Mouse (Mus musculus) C2C12 (cell line): ENCODE data around the gene Hspa1a. TPM values are rescaled to one million over a fixed set of nuclear protein-coding genes. Genes with fewer than 3 reads are reported as not detected.

ENCODE experiments used
- H3K27me3 ChIP-seq: one replicate; pipeline ENCODE4 v1.6.1; 2011; ENCODE audit not compliant: control insufficient read depth, insufficient read depth, insufficient read length
- H3K36me3 ChIP-seq: one replicate; pipeline ENCODE4 v1.6.1; 2011; ENCODE audit not compliant: control insufficient read depth, insufficient read depth
- H3K4me3 ChIP-seq: one replicate; pipeline ENCODE4 v1.5.1; 2011; ENCODE audit warnings: mild to moderate bottlenecking, control low read depth; ENCODE audit not compliant: poor library complexity, insufficient read depth, severe bottlenecking
- H3K79me2 ChIP-seq: one replicate; pipeline ENCODE4 v1.6.1; 2011; ENCODE audit not compliant: control insufficient read depth, insufficient read depth
- H3K79me3 ChIP-seq: one replicate; pipeline ENCODE4 v1.6.1; 2011; ENCODE audit warnings: low read depth, control low read depth
- H3ac ChIP-seq: one replicate; pipeline ENCODE3; 2011; ENCODE audit warnings: low read depth; ENCODE audit not compliant: control insufficient read depth, insufficient read length
- CEBPB ChIP-seq: IDR thresholded peaks from one replicate; pipeline ENCODE4 v1.6.1; 2011; ENCODE audit warnings: low read depth, mild to moderate bottlenecking, control low read depth, moderate library complexity
- CTCF ChIP-seq: IDR thresholded peaks from one replicate; pipeline ENCODE4 v1.5.1; 2011; ENCODE audit not compliant: control insufficient read depth, insufficient read depth, insufficient read length
- FOSL1 ChIP-seq: IDR thresholded peaks from one replicate; pipeline ENCODE4 v1.8.0; 2011; ENCODE audit warnings: mild to moderate bottlenecking, low read length; ENCODE audit not compliant: poor library complexity, insufficient read depth, severe bottlenecking
- MAX ChIP-seq: IDR thresholded peaks from one replicate; pipeline ENCODE4 v1.6.1; 2011; ENCODE audit warnings: mild to moderate bottlenecking, control low read depth
- MYOD1 ChIP-seq: IDR thresholded peaks from one replicate; pipeline ENCODE4 v1.6.1; 2011; ENCODE audit warnings: low read depth; ENCODE audit not compliant: control insufficient read depth, insufficient read length
- MYOG ChIP-seq: IDR thresholded peaks from one replicate; pipeline ENCODE4 v1.6.1; 2011; ENCODE audit not compliant: control insufficient read depth, insufficient read length; ENCODE audit errors: extremely low read depth
- USF1 ChIP-seq: IDR thresholded peaks from one replicate; pipeline ENCODE4 v1.6.1; 2011; ENCODE audit warnings: low read depth, mild to moderate bottlenecking, control low read depth, moderate library complexity
- polyA plus RNA-seq: library from polyadenylated mRNA; unstranded; fragments of >200 nt; fragmentation: generic; extraction: Trizol; gene quantifications from one replicate; pipeline ENCODE4 v1.2.1, GENCODE M21; 2012; ENCODE audit warnings: missing spikeins

The Hspa1a gene
- polyA plus RNA-seq, 1 experiment, result 1.8 TPM

- TF ChIP-seq USF1 (no peak), CTCF (no peak), MAX (no peak), MYOD1 (no peak), FOSL1 (no peak), CEBPB (no peak), MYOG (no peak)
- Histone ChIP-seq H3K4me3 (no peak overlapping the region), H3K79me2 (no peaks in the 10 kb centered on the region), H3ac (no peak overlapping the region), H3K27me3 (no peaks in the 10 kb centered on the region), H3K36me3 (no peaks in the 10 kb centered on the region), H3K79me3 (no peaks in the 10 kb centered on the region)
Observed at GRCm38 (mm10) chr17:34924258-34924657, 47.7 kb downstream of the Hspa1a start.

- TF ChIP-seq CTCF (no peak), MYOD1 (no peak), MAX (no peak), USF1 (no peak), MYOG (no peak), CEBPB (no peak), FOSL1 (no peak)
- Histone ChIP-seq H3K79me2 (no peaks in the 10 kb centered on the region), H3K79me3 (no peaks in the 10 kb centered on the region), H3K36me3 (no peaks in the 10 kb centered on the region), H3K4me3 (no peak overlapping the region), H3ac (no peak overlapping the region), H3K27me3 (no peaks in the 10 kb centered on the region)
Observed at GRCm38 (mm10) chr17:34922939-34923338, 49.0 kb downstream of the Hspa1a start.

Other genes starting within 250 kb of the Hspa1a start
- gene C4b, start 228.3 kb downstream of the Hspa1a start, polyA plus RNA-seq, result not detected
- not detected for gene Cyp21a1, start 167.6 kb downstream of the Hspa1a start, polyA plus RNA-seq
- 35.9 TPM for gene Stk19, start 135.2 kb downstream of the Hspa1a start, polyA plus RNA-seq
- 27.2 TPM for gene Dxo, start 135.1 kb downstream of the Hspa1a start, polyA plus RNA-seq
- gene Skiv2l, start 121.9 kb downstream of the Hspa1a start, polyA plus RNA-seq, result 28.1 TPM
- 75.1 TPM for gene Nelfe, start 121.8 kb downstream of the Hspa1a start, polyA plus RNA-seq
- gene Cfb, start 109.6 kb downstream of the Hspa1a start, polyA plus RNA-seq, result 0.28 TPM
- 15.2 TPM for gene Zbtb12, start 92.7 kb downstream of the Hspa1a start, polyA plus RNA-seq
- gene Gm20547, start 90.1 kb downstream of the Hspa1a start, polyA plus RNA-seq, result not detected
- 0.32 TPM for gene C2, start 73.9 kb downstream of the Hspa1a start, polyA plus RNA-seq
- gene Ehmt2, start 73.7 kb downstream of the Hspa1a start, polyA plus RNA-seq, result 106 TPM
- 0.06 TPM for gene Slc44a4, start 57.7 kb downstream of the Hspa1a start, polyA plus RNA-seq
- 11.7 TPM for gene Neu1, start 40.9 kb downstream of the Hspa1a start, polyA plus RNA-seq
- 22.6 TPM for gene Hspa1b, start 12.9 kb downstream of the Hspa1a start, polyA plus RNA-seq
- not detected for gene Gm20481, start 2.2 kb downstream of the Hspa1a start, polyA plus RNA-seq
- gene Hspa1l, start 547 bp upstream of the Hspa1a start, polyA plus RNA-seq, result 0.99 TPM
- gene Lsm2, start 9.7 kb upstream of the Hspa1a start, polyA plus RNA-seq, result 133 TPM
- 214 TPM for gene Vars, start 28.8 kb upstream of the Hspa1a start, polyA plus RNA-seq
- gene Vwa7, start 44.4 kb upstream of the Hspa1a start, polyA plus RNA-seq, result 0.07 TPM
- gene Sapcd1, start 55.9 kb upstream of the Hspa1a start, polyA plus RNA-seq, result 0.23 TPM
- gene Msh5, start 74.6 kb upstream of the Hspa1a start, polyA plus RNA-seq, result 0.76 TPM
- 509 TPM for gene Clic1, start 77.8 kb upstream of the Hspa1a start, polyA plus RNA-seq
- 129 TPM for gene Ddah2, start 86.9 kb upstream of the Hspa1a start, polyA plus RNA-seq
- 0.12 TPM for gene Ly6g6c, start 93.2 kb upstream of the Hspa1a start, polyA plus RNA-seq
- 0.04 TPM for gene Mpig6b, start 94.0 kb upstream of the Hspa1a start, polyA plus RNA-seq
- gene Ly6g6e, start 104.7 kb upstream of the Hspa1a start, polyA plus RNA-seq, result not detected
- not detected for gene Ly6g6d, start 105.9 kb upstream of the Hspa1a start, polyA plus RNA-seq
- gene Ly6g6f, start 113.5 kb upstream of the Hspa1a start, polyA plus RNA-seq, result not detected
- 54.0 TPM for gene Abhd16a, start 117.1 kb upstream of the Hspa1a start, polyA plus RNA-seq
- gene Ly6g5c, start 136.1 kb upstream of the Hspa1a start, polyA plus RNA-seq, result not detected
- 0.28 TPM for gene Ly6g5b, start 143.3 kb upstream of the Hspa1a start, polyA plus RNA-seq
- gene Gpank1, start 149.3 kb upstream of the Hspa1a start, polyA plus RNA-seq, result 25.8 TPM
- gene Csnk2b, start 149.9 kb upstream of the Hspa1a start, polyA plus RNA-seq, result 300 TPM
- gene D17H6S53E, start 154.2 kb upstream of the Hspa1a start, polyA plus RNA-seq, result 13.0 TPM
- gene Apom, start 159.9 kb upstream of the Hspa1a start, polyA plus RNA-seq, result 0.20 TPM
- 202 TPM for gene Bag6, start 163.0 kb upstream of the Hspa1a start, polyA plus RNA-seq
- gene Prrc2a, start 192.7 kb upstream of the Hspa1a start, polyA plus RNA-seq, result 183 TPM
- not detected for gene Aif1, start 203.9 kb upstream of the Hspa1a start, polyA plus RNA-seq
- 0.92 TPM for gene Lst1, start 216.3 kb upstream of the Hspa1a start, polyA plus RNA-seq
- gene Ltb, start 222.3 kb upstream of the Hspa1a start, polyA plus RNA-seq, result not detected
- not detected for gene Tnf, start 229.9 kb upstream of the Hspa1a start, polyA plus RNA-seq
- gene Lta, start 233.2 kb upstream of the Hspa1a start, polyA plus RNA-seq, result 0.07 TPM
- not detected for gene Gm16181, start 248.7 kb upstream of the Hspa1a start, polyA plus RNA-seq